Mouse (Mus musculus) embryonic fibroblast, embryonic 13.5 days (primary cell): ENCODE data around the gene 2610301B20Rik.

Experiments used
- CTCF ChIP-seq: IDR thresholded peaks from 2 replicates; pipeline ENCODE4 v1.5.1; 2011; ENCODE audit warnings: mild to moderate bottlenecking, control low read depth, low read length, moderate library complexity, borderline replicate concordance; ENCODE audit not compliant: insufficient read depth
- POLR2A ChIP-seq: IDR thresholded peaks from 2 replicates; pipeline ENCODE4 v1.6.1; 2011; ENCODE audit warnings: low read depth, mild to moderate bottlenecking, control low read depth, low read length, moderate library complexity

DNA sequence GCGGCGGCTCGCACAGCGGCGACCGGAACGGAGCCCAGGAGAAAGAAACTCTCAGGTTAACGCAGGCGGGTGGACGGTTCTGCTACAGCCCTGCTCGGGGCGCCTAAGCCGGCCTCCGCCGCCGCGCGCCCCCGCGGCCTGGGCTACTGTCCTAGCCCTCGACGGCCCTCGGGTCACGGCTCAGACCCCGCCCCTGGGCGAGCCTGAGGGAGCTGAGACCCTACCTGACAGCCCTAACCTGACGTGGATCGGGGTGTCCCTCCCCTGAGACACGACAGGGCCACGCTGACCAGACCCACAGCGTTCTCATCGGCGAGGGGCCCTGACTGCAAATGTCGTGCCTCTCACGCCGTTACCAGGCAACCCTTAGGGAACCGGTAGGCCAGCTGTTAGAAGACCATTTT is 422 bp downstream of the 2610301B20Rik start:
- TF ChIP-seq CTCF (no peak), POLR2A (no peak; the same call in 1 of the 2 replicates)
